8 mouse cellular contexts compared by ENCODE assay signal in genomic region chr7:16746093-16746492, GRCm38 (mm10). TPM values are rescaled to one million over a fixed set of nuclear protein-coding genes. Genes with fewer than 3 reads are reported as not detected.
DNase-seq lines count a peak whose midpoint lies in the region; ATAC-seq and TF ChIP-seq lines count a peak whose summit lies in the region.
"Had no signal": no experiment of that assay in that cellular context is flagged by ENCODE, and none has a peak within 500 bp of the region (broad histone marks: within the 10 kb centered on the region; RNA-seq: fewer than 3 reads in every experiment).

No protein-coding gene starts in this region.

- no peak for TF ChIP-seq POLR2A in brain, embryonic 14.5 days (IDR thresholded peaks at IDR 0.05; ENCODE audit: borderline replicate concordance, extremely low read depth, insufficient read depth, insufficient read length, poor library complexity, severe bottlenecking)

- no peaks in the 10 kb centered on the region for H3K9me3 ChIP-seq in forebrain, embryonic 14.5 days (replicated peaks; ENCODE audit: control insufficient read depth, low read length)
- H3K9me3 ChIP-seq in lung, postnatal 0 days (ENCODE audit: low read length), result no peaks in the 10 kb centered on the region
- H3K9me3 ChIP-seq: heart, embryonic 13.5 days had no signal

- H3K36me3 ChIP-seq in forebrain, embryonic 14.5 days (ENCODE audit: control insufficient read depth, insufficient read depth, low read length), result peaks cover 59% of the 10 kb centered on the region
- H3K36me3 ChIP-seq in lung, postnatal 0 days (ENCODE audit: insufficient read depth, low read length), result peaks cover 21% of the 10 kb centered on the region

- DNase-seq in thymus, postnatal 0 days (ENCODE audit: low spot score), result peak; percentile 72
- DNase-seq in thymus, adult 18-20 months, result no peak
- DNase-seq in brain, embryonic 14.5 days (ENCODE audit: low read depth), result peak; percentile 83
- peak; percentile 89 for DNase-seq in forebrain, embryonic 14.5 days (ENCODE audit: low spot score)
- peak; percentile 75 for DNase-seq in kidney, postnatal 10 days
- DNase-seq in lung, postnatal 0 days (ENCODE audit: low spot score), result peak; percentile 84
- peak; percentile 56 for DNase-seq in right cerebral cortex, postnatal 4 days

- no peak overlapping the region for H3K9ac ChIP-seq in forebrain, embryonic 14.5 days (ENCODE audit: low read length)
- no peak overlapping the region for H3K9ac ChIP-seq in lung, postnatal 0 days (replicated peaks; ENCODE audit: low read depth)
- H3K9ac ChIP-seq: heart, embryonic 13.5 days had no signal

- TF ChIP-seq CTCF in brain, embryonic 14.5 days (IDR thresholded peaks at IDR 0.05; ENCODE audit: borderline replicate concordance, extremely low read depth, insufficient read depth, insufficient read length), result peak; percentile 66; the same call in 1 of the 2 replicates
- peak; percentile 90 for TF ChIP-seq CTCF in lung, postnatal 0 days (IDR thresholded peaks at IDR 0.05)

- no peak overlapping the region for H3K4me3 ChIP-seq in forebrain, embryonic 14.5 days (ENCODE audit: low read depth, low read length)
- no peak overlapping the region for H3K4me3 ChIP-seq in lung, postnatal 0 days (ENCODE audit: low read depth, low read length)
- H3K4me3 ChIP-seq: heart, embryonic 13.5 days had no signal

- ATAC-seq in forebrain, embryonic 14.5 days, result peak; percentile 65
- peak; percentile 50 for ATAC-seq in lung, postnatal 0 days

- no peak overlapping the region for H3K4me2 ChIP-seq in forebrain, embryonic 14.5 days (ENCODE audit: low read length)
- H3K4me2 ChIP-seq in lung, postnatal 0 days (replicated peaks; ENCODE audit: low read depth, low read length), result no peak overlapping the region
- H3K4me2 ChIP-seq: heart, embryonic 13.5 days had no signal

- 54% methylated on average over 3 of the region's 3 CpGs for WGBS in forebrain, embryonic 14.5 days
- WGBS in lung, postnatal 0 days, result 62% methylated on average over 3 of the region's 3 CpGs

- TF ChIP-seq EP300 in lung, postnatal 0 days (IDR thresholded peaks at IDR 0.05), result no peak

- no peak overlapping the region for H3K27ac ChIP-seq in forebrain, embryonic 14.5 days (ENCODE audit: low read depth, low read length)
- H3K27ac ChIP-seq in lung, postnatal 0 days (ENCODE audit: low read length), result no peak overlapping the region
- H3K27ac ChIP-seq: heart, embryonic 13.5 days had no signal

- H3K4me1 ChIP-seq in forebrain, embryonic 14.5 days (ENCODE audit: control insufficient read depth, insufficient read depth, low read length), result no peaks in the 10 kb centered on the region
- no peaks in the 10 kb centered on the region for H3K4me1 ChIP-seq in lung, postnatal 0 days (ENCODE audit: insufficient read depth, low read depth, low read length)

- H3K27me3 ChIP-seq in forebrain, embryonic 14.5 days (replicated peaks; ENCODE audit: control insufficient read depth, insufficient read depth, low read length), result no peaks in the 10 kb centered on the region
- no peaks in the 10 kb centered on the region for H3K27me3 ChIP-seq in lung, postnatal 0 days (replicated peaks; ENCODE audit: insufficient read depth, low read length)
- H3K27me3 ChIP-seq: heart, embryonic 13.5 days had no signal

RNA-seq across cellular contexts. Expression of gene Ap2s1, which starts 7.9 kb away (rescaled TPM):
- polyA plus RNA-seq in thymus, postnatal 0 days (2015; fragmentation: Nextera tagmentation; extraction: Ambion mirVana), result 326 and 329 TPM in 2 replicates
- polyA plus RNA-seq in brain, embryonic 14.5 days (2012; rRNA removed), result 455 and 489 TPM in 2 replicates
- 453 and 484 TPM in 2 replicates for polyA plus RNA-seq in forebrain, embryonic 14.5 days (2014; fragmentation: Nextera tagmentation; extraction: Ambion mirVana)
- 240 and 261 TPM in 2 replicates for polyA plus RNA-seq in lung, postnatal 0 days (2015; fragmentation: Nextera tagmentation; extraction: Ambion mirVana)

RNA-seq across cellular contexts. Expression of gene Ceacam9, which starts 24.4 kb away (rescaled TPM):
- 0.23 and 0.44 TPM in 2 replicates for polyA plus RNA-seq in thymus, postnatal 0 days (2015; fragmentation: Nextera tagmentation; extraction: Ambion mirVana)
- polyA plus RNA-seq in brain, embryonic 14.5 days (2012; rRNA removed), result 0.48 TPM in 1 of 2 replicates, not detected in the other
- not detected in 2 replicates for polyA plus RNA-seq in forebrain, embryonic 14.5 days (2014; fragmentation: Nextera tagmentation; extraction: Ambion mirVana)
- polyA plus RNA-seq in lung, postnatal 0 days (2015; fragmentation: Nextera tagmentation; extraction: Ambion mirVana), result not detected in 2 replicates
- polyA plus RNA-seq: heart, embryonic 13.5 days had no signal

RNA-seq across cellular contexts. Expression of gene Slc1a5, which starts 35.0 kb away (rescaled TPM):
- 77.9 and 80.3 TPM in 2 replicates for polyA plus RNA-seq in thymus, postnatal 0 days (2015; fragmentation: Nextera tagmentation; extraction: Ambion mirVana)
- 18.7 and 32.3 TPM in 2 replicates for polyA plus RNA-seq in brain, embryonic 14.5 days (2012; rRNA removed)
- polyA plus RNA-seq in forebrain, embryonic 14.5 days (2014; fragmentation: Nextera tagmentation; extraction: Ambion mirVana), result 7.0 and 7.4 TPM in 2 replicates
- polyA plus RNA-seq in lung, postnatal 0 days (2015; fragmentation: Nextera tagmentation; extraction: Ambion mirVana), result 176 and 178 TPM in 2 replicates

Comparison
In these comparisons a context has a peak if more than half of its experiments do, and no peak if none do; other contexts are left out.
1. DNase-seq: peak in thymus, postnatal 0 days (single experiment), brain, embryonic 14.5 days (single experiment), forebrain, embryonic 14.5 days (single experiment), kidney, postnatal 10 days (single experiment), lung, postnatal 0 days (single experiment) and right cerebral cortex, postnatal 4 days (single experiment); none in thymus, adult 18-20 months (0 of 2).